Mouse (Mus musculus) embryonic facial prominence, embryonic 14.5 days (tissue): ENCODE measurements around the gene Yeats4. TPM values are rescaled to one million over a fixed set of nuclear protein-coding genes. Genes with fewer than 3 reads are reported as not detected.
"Not testable (repeated sequence)": the region's sequence is repeated elsewhere in the genome, so short reads cannot be mapped to it uniquely, and the experiment has no call there.

Experiments
- ATAC-seq: fragments of 200-750 bp; cut with Nextera tagmentation; 2 replicates; pipeline ENCODE4 v1.8.0; 2017; ENCODE audit warnings: low read depth, moderate number of reproducible peaks, moderate TSS enrichment
- DNase-seq: peaks from one replicate; pipeline ENCODE4 v3.0.0-alpha.2; 2015; ENCODE audit warnings: low spot score
- H3K27ac ChIP-seq: fragments of 300-500 bp; sonication (generic); replicated peaks from 2 replicates; pipeline ENCODE4 v1.5.1; 2014; ENCODE audit warnings: low read depth, mild to moderate bottlenecking, low read length, moderate library complexity
- H3K27me3 ChIP-seq: fragments of 300-500 bp; sonication (generic); replicated peaks from 2 replicates; pipeline ENCODE4 v1.6.1; 2014; ENCODE audit warnings: low read length; ENCODE audit not compliant: control insufficient read depth, insufficient read depth
- H3K36me3 ChIP-seq: fragments of 300-500 bp; sonication (generic); 2 replicates; pipeline ENCODE4 v1.6.1; 2014; ENCODE audit warnings: low read length, mixed read lengths; ENCODE audit not compliant: control insufficient read depth, insufficient read depth
- H3K4me1 ChIP-seq: fragments of 300-500 bp; sonication (generic); 2 replicates; pipeline ENCODE4 v1.6.1; 2014; ENCODE audit warnings: antibody characterized with exemption, low read length; ENCODE audit not compliant: control insufficient read depth, insufficient read depth
- H3K4me2 ChIP-seq: fragments of 300-500 bp; sonication (generic); 2 replicates; pipeline ENCODE4 v1.6.1; 2014; ENCODE audit warnings: low read depth, mild to moderate bottlenecking, low read length, moderate library complexity, mixed read lengths
- H3K4me3 ChIP-seq: fragments of 300-500 bp; sonication (generic); 2 replicates; pipeline ENCODE4 v1.5.1; 2014; ENCODE audit warnings: low read depth, mild to moderate bottlenecking, low read length
- H3K9ac ChIP-seq: fragments of 300-500 bp; sonication (generic); 2 replicates; pipeline ENCODE4 v1.6.1; 2014; ENCODE audit warnings: low read depth, mild to moderate bottlenecking, low read length, moderate library complexity, mixed read lengths
- H3K9me3 ChIP-seq: fragments of 300-500 bp; sonication (generic); 2 replicates; pipeline ENCODE4 v1.6.1; 2016; ENCODE audit warnings: low read length; ENCODE audit not compliant: control insufficient read depth
- WGBS: fragments of 180-500 bp; shearing (Covaris S2); extraction: QIAGEN DNeasy Blood & Tissue Kit; methylation state at CpG from one replicate; pipeline ENCODE4 v1.1.7; 2014; 5-methylcytosine and 5-hydroxymethylcytosine counted together
- polyA plus RNA-seq: library from polyadenylated mRNA; unstranded; fragments of >200 nt; fragmentation: Nextera tagmentation; extraction: Ambion mirVana; gene quantifications from 2 replicates; pipeline ENCODE4 v1.2.1, GENCODE M21; 2014

Yeats4 gene
- polyA plus RNA-seq, 1 experiment from 2014 or later: 57.9 TPM

DNA sequence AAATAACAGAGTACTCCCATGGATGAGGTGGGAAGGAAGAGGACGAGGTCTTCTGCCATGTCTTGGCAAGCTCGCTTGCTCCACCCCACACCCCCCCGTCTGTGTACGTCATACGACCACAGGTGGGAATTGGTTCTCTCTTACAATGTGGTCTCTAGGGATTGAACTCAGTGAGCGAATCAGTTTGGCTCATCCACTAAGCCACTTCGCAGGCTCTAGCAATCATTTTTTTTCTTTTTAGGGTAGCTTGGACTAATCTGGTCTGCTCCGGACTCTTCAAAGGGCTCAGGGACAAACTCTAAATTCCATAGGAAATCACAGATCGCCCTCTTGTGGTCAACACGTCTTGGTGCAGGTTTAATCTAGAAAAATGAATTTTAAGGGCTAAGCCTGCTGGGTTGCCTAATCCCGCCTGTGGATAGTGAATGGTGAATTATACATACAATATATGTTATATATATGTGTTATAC lies 14.8 kb downstream of the Yeats4 start:
- no peaks in the 10 kb centered on the region; the same call in 1 of the 2 replicates for H3K27me3 ChIP-seq
- peak; percentile 90 for DNase-seq
- WGBS: 10% methylated on average over 11 of the region's 11 CpGs
- peak overlapping the region; percentile 54 for H3K4me2 ChIP-seq
- H3K36me3 ChIP-seq: peaks cover 7% of the 10 kb centered on the region; the same call in 1 of the 2 replicates
- no peaks in the 10 kb centered on the region for H3K4me1 ChIP-seq
- no peak overlapping the region for H3K27ac ChIP-seq
- H3K9ac ChIP-seq: peak overlapping the region; percentile 53
- no peaks in the 10 kb centered on the region for H3K9me3 ChIP-seq
- peak overlapping the region; percentile 30 for H3K4me3 ChIP-seq
- peak; percentile 63 for ATAC-seq

DNA sequence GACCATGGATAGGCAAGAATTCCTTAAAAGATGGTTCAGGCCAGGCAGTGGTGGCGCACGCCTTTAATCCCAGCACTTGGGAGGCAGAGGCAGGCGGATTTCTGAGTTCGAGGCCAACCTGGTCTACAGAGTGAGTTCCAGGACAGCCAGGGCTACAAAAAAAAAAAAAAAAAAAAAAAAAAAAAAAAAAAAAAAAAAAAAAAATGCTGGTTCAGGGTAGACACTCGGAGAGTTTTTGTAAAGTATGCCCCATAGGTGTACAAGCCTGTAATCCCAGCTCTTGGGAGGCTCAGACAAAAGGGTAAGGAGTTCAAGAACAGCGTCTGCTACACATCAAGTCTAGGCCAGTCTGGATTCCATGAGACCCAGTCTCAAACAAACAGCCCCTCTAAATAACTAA lies 15.5 kb downstream of the Yeats4 start:
- H3K9ac ChIP-seq, H3K4me3 ChIP-seq, H3K27me3 ChIP-seq, H3K9me3 ChIP-seq, H3K4me1 ChIP-seq, H3K4me2 ChIP-seq, H3K27ac ChIP-seq, DNase-seq, H3K36me3 ChIP-seq, ATAC-seq: not testable (repeated sequence)
- WGBS: 92% methylated on average over 6 of the region's 6 CpGs

DNA sequence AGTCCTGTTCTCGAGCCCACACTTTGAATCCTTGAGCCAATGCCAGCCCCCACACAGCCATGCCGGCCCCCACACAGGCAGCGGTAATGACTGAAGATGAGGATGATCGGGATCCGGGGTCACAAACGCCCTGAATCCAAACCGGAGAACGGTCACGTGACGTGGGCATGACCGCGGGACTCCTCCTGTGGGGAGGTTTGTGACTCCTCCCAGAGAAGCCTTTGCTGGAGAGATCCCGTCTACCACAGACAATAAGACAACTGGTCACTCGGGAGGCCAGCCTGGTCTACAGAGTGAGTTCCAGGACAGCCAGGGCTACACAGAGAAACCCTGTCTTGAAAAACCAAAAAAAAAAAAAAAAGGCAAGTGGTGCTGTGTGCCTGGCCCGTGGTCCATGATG lies 16.1 kb downstream of the Yeats4 start:
- H3K4me1 ChIP-seq: no peaks in the 10 kb centered on the region

DNA sequence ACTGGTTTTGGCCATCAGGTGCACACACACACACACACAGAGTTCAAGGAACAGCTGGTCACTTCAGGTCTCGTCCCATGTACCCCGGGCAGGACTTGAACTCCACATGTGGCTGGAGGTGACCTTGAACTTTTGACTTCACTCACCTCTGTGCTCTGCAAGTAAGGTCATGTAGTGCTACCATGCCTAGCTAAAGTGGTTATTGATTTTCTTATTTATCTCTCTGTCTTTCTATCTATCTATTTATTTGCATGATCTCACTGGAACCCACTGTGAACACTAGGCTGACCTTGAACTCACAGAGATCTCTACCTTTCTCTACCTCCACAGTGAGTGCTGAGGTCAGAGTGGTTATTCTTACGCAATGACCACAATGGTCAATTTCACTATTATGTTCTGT lies 18.2 kb downstream of the Yeats4 start:
- Histone ChIP-seq H3K36me3 (no peaks in the 10 kb centered on the region), H3K4me2 (no peak overlapping the region)
- WGBS: 77% methylated on average over 3 of the region's 3 CpGs

More for the DNA sequence above, 16.1 kb downstream of the Yeats4 start:
- Histone ChIP-seq H3K9ac (no peak overlapping the region), H3K4me2 (no peak overlapping the region), H3K4me3 (no peak overlapping the region), H3K36me3 (peaks cover 1% of the 10 kb centered on the region; the same call in 1 of the 2 replicates), H3K9me3 (no peaks in the 10 kb centered on the region), H3K27me3 (no peaks in the 10 kb centered on the region; the same call in 1 of the 2 replicates), H3K27ac (no peak overlapping the region)
- 84% methylated on average over 15 of the region's 15 CpGs for WGBS
- DNase-seq: no peak
- ATAC-seq: no peak

DNA sequence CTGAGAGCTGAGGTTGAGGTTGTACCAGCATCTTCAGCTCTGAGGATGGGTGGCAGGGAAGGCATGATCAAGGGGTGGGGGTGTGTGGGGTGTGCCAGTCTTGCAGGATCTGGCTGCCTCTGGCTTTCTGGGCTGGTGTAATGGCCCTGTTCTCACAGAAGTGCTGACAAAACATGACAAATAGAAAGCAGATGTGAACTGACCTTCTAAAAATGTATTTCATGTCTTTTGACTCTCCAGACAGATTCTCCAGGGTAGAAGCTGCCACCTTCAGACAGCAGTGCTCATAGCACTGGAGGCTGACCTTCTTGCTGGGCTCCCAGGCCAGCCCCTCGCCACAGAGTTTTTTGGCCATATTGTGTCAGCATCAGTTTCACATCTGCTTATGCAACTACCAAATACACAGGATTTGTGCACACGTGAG lies 20.7 kb downstream of the Yeats4 start:
- H3K27me3 ChIP-seq: no peaks in the 10 kb centered on the region
- ATAC-seq (peak; percentile 41; the same call in 1 of the 2 replicates), DNase-seq (peak; percentile 77)
- 52% methylated on average over 2 of the region's 2 CpGs for WGBS
- no peaks in the 10 kb centered on the region for H3K36me3 ChIP-seq
- H3K4me1 ChIP-seq: peaks cover 4% of the 10 kb centered on the region; the same call in 1 of the 2 replicates
- no peak overlapping the region for H3K4me2 ChIP-seq
- H3K4me3 ChIP-seq: no peak overlapping the region
- H3K27ac ChIP-seq: peak overlapping the region; percentile 36
- H3K9ac ChIP-seq: no peak overlapping the region
- H3K9me3 ChIP-seq: no peaks in the 10 kb centered on the region

More for the DNA sequence above, 18.2 kb downstream of the Yeats4 start:
- Histone ChIP-seq H3K27me3 (no peaks in the 10 kb centered on the region; the same call in 1 of the 2 replicates), H3K4me1 (peaks cover 4% of the 10 kb centered on the region; the same call in 1 of the 2 replicates), H3K9me3 (no peaks in the 10 kb centered on the region), H3K9ac (no peak overlapping the region), H3K27ac (no peak overlapping the region), H3K4me3 (no peak overlapping the region)
- DNase-seq (no peak), ATAC-seq (no peak)

DNA sequence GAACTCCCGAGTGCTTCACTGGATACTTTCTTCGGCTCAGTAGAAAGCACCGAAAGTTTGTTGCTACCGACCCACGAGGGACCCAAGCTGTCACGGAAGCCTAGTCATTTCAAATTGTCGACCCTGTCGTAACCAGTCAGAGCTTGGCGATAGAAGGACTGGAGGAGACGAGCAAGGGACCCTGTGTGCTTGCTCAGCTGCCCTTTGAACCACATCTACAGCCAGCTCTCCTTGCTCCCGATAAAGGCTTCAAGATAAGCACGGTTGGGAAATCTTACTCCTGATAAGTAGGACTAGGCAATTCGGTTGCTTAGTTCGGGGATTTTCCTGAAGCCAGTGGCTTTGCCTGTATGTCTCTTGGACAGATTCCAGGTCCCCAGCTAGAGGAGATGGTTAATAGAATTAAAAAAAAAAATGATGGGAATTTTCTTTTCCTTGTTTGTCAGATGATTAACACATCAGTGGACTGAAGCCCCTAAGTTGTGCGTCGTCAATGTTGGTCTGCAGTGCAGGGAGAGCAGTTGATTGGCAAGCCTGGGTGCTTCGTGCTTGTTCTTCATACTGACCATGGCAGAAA lies 21.2 kb downstream of the Yeats4 start:
- no peaks in the 10 kb centered on the region for H3K36me3 ChIP-seq
- no peaks in the 10 kb centered on the region for H3K9me3 ChIP-seq
- H3K27ac ChIP-seq: peak overlapping the region; percentile 36
- H3K4me1 ChIP-seq: peaks cover 4% of the 10 kb centered on the region; the same call in 1 of the 2 replicates
- DNase-seq (no peak), ATAC-seq (no peak)
- 61% methylated on average over 17 of the region's 17 CpGs for WGBS
- no peak overlapping the region for H3K9ac ChIP-seq
- H3K4me2 ChIP-seq: no peak overlapping the region
- no peak overlapping the region for H3K4me3 ChIP-seq
- no peaks in the 10 kb centered on the region for H3K27me3 ChIP-seq

DNA sequence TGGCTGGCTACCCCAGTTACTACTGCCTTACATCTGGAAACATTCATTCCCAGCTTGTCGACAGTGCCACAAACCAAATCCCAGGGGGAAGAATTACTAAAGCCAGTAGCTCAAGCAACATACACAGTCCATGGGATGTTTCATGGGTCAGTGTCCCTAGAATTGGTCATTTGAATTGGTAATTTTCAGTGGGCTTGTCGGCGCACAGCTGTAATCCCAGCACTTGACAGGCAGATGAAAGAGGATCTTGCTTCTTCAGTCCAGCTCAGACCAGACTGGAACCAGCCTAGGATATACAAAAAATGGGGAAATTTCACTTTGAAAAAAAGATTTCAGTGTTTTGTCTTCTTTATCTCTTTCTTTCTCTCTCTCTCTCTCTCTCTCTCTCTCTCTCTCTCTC lies 24.6 kb downstream of the Yeats4 start:
- ATAC-seq (no peak), DNase-seq (no peak)
- H3K9ac ChIP-seq: no peak overlapping the region
- H3K4me2 ChIP-seq: no peak overlapping the region
- H3K27me3 ChIP-seq: no peaks in the 10 kb centered on the region
- H3K4me3 ChIP-seq: no peak overlapping the region
- H3K4me1 ChIP-seq: peaks cover 4% of the 10 kb centered on the region; the same call in 1 of the 2 replicates
- no peaks in the 10 kb centered on the region for H3K9me3 ChIP-seq
- WGBS: 27% methylated on average over 3 of the region's 3 CpGs
- H3K27ac ChIP-seq: no peak overlapping the region
- H3K36me3 ChIP-seq: no peaks in the 10 kb centered on the region

DNA sequence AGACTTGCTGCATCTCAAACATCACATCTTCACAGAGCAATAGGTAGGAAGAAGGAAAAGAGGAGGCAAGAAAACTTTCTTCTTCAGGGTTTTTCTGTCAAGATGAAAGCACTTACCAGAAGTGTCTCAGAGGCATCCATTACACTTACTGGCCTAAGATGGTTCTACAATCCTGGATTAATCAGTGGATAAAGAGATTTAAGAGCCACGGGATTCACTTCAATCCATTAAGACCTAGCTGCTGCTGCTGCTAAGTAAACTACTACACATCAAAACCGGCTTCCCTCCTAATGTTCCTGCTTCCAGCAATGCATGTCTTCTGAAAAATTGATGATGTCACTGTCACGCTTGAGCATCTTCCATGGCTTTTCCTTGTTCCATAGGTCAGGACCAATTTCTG lies 27.6 kb downstream of the Yeats4 start:
- H3K27me3 ChIP-seq: no peaks in the 10 kb centered on the region
- ATAC-seq: no peak
- no peaks in the 10 kb centered on the region; the same call in 1 of the 2 replicates for H3K4me1 ChIP-seq
- no peak overlapping the region for H3K27ac ChIP-seq
- no peak for DNase-seq
- H3K36me3 ChIP-seq: no peaks in the 10 kb centered on the region
- H3K9me3 ChIP-seq: no peaks in the 10 kb centered on the region
- H3K4me2 ChIP-seq: no peak overlapping the region
- H3K9ac ChIP-seq: no peak overlapping the region
- WGBS: 76% methylated on average over 3 of the region's 3 CpGs
- H3K4me3 ChIP-seq: no peak overlapping the region

DNA sequence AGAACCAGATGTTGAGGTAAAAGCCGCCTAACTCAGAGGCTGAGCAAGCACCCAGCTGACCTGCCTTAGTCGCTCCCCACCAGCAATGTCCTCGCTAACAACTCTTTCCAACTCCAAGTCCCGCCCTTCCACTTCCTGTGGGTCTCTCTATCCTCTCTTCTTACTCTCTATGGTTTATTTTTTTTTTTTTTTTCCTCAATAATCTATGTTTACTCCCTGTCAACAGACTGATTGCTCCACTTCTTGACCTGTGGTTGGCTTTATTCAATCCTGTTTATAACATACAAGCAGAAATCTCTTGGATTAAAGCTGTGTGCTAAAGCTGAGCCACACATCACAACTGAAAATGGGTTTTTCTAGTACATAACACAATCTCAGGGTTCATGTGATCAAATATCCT lies 28.6 kb downstream of the Yeats4 start:
- no peaks in the 10 kb centered on the region for H3K36me3 ChIP-seq
- H3K27ac ChIP-seq: no peak overlapping the region
- H3K9ac ChIP-seq: no peak overlapping the region
- DNase-seq (no peak), ATAC-seq (no peak)
- no peaks in the 10 kb centered on the region for H3K9me3 ChIP-seq
- 93% methylated on average over 4 of the region's 4 CpGs for WGBS
- no peak overlapping the region for H3K4me2 ChIP-seq
- no peaks in the 10 kb centered on the region for H3K27me3 ChIP-seq
- no peak overlapping the region for H3K4me3 ChIP-seq
- no peaks in the 10 kb centered on the region; the same call in 1 of the 2 replicates for H3K4me1 ChIP-seq
